Mouse (Mus musculus): Measurements from ENCODE around the gene Ccl5. TPM values are rescaled to one million over a fixed set of nuclear protein-coding genes. Genes with fewer than 3 reads are reported as not detected.

Ccl5 gene
- 3.5 and 4.8 TPM in 2 replicates for polyA plus RNA-seq (2015; fragmentation: Nextera tagmentation; extraction: Ambion mirVana)

GRCm38 (mm10) chr11:83530360-83530759 lies at the start of gene Ccl5:
Gene Ccl5, minus strand, starts transcription at chr11:83530518.
- Histone ChIP-seq H3K27ac (ENCODE audit: low read length) (no peak within 1 kb of the TSS), H3K4me2 (ENCODE audit: low read depth, low read length) (no peak within 1 kb of the TSS), H3K27me3 (replicated peaks; ENCODE audit: control insufficient read depth, insufficient read depth, low read length) (no peaks in the 10 kb centered on the region), H3K4me1 (ENCODE audit: control insufficient read depth, insufficient read depth, low read length) (no peaks in the 10 kb centered on the region; the same call in 1 of the 2 replicates), H3K9me3 (ENCODE audit: control insufficient read depth, low read length) (no peaks in the 10 kb centered on the region), H3K9ac (ENCODE audit: low read depth, low read length) (no peak within 1 kb of the TSS), H3K36me3 (ENCODE audit: control insufficient read depth, insufficient read depth, low read length) (no peaks in the 10 kb centered on the region), H3K4me3 (ENCODE audit: low read length) (no peak within 1 kb of the TSS)
- ATAC-seq = no peak
- WGBS = 87% methylated on average over 5 of the region's 5 CpGs

- Histone ChIP-seq H3K36me3 (ENCODE audit: control insufficient read depth, insufficient read depth, low read length) (no peaks in the 10 kb centered on the region), H3K4me1 (ENCODE audit: control insufficient read depth, insufficient read depth, low read length) (no peaks in the 10 kb centered on the region), H3K9me3 (ENCODE audit: control insufficient read depth, low read length) (no peaks in the 10 kb centered on the region), H3K27me3 (replicated peaks; ENCODE audit: control insufficient read depth, insufficient read depth, low read length) (no peaks in the 10 kb centered on the region), H3K9ac (ENCODE audit: low read depth, low read length) (no peak overlapping the region), H3K27ac (ENCODE audit: low read length) (no peak overlapping the region), H3K4me3 (ENCODE audit: low read length) (no peak overlapping the region), H3K4me2 (ENCODE audit: low read depth, low read length) (no peak overlapping the region)
- 84% methylated on average over 3 of the region's 3 CpGs for WGBS
- no peak for ATAC-seq
Measured at GRCm38 (mm10) chr11:83578999-83579398, 48.7 kb upstream of the Ccl5 start.

- H3K9me3 ChIP-seq (ENCODE audit: control insufficient read depth, low read length) = no peaks in the 10 kb centered on the region
- no peak within 1 kb of the TSS for H3K4me3 ChIP-seq (ENCODE audit: low read length)
- no peak for ATAC-seq
Measured at GRCm38 (mm10) chr11:83578186-83578760, 48.0 kb upstream of the Ccl5 start, which contains the start of gene Ccl9. Gene Ccl9, minus strand, starts transcription at chr11:83578636.

GRCm38 (mm10) chr11:83576927-83577555 lies 46.7 kb upstream of the Ccl5 start:
- Histone ChIP-seq H3K27ac (ENCODE audit: low read length) (no peak overlapping the region), H3K4me1 (ENCODE audit: control insufficient read depth, insufficient read depth, low read length) (no peaks in the 10 kb centered on the region), H3K9me3 (ENCODE audit: control insufficient read depth, low read length) (no peaks in the 10 kb centered on the region), H3K9ac (ENCODE audit: low read depth, low read length) (no peak overlapping the region), H3K4me2 (ENCODE audit: low read depth, low read length) (no peak overlapping the region), H3K36me3 (ENCODE audit: control insufficient read depth, insufficient read depth, low read length) (no peaks in the 10 kb centered on the region), H3K27me3 (replicated peaks; ENCODE audit: control insufficient read depth, insufficient read depth, low read length) (no peaks in the 10 kb centered on the region), H3K4me3 (ENCODE audit: low read length) (no peak overlapping the region)
- 82% methylated on average over 4 of the region's 4 CpGs for WGBS
- ATAC-seq = no peak

More at GRCm38 (mm10) chr11:83578186-83578760, 48.0 kb upstream of the Ccl5 start, which contains the start of gene Ccl9:
- Histone ChIP-seq H3K4me2 (ENCODE audit: low read depth, low read length) (no peak within 1 kb of the TSS), H3K4me1 (ENCODE audit: control insufficient read depth, insufficient read depth, low read length) (no peaks in the 10 kb centered on the region), H3K9ac (ENCODE audit: low read depth, low read length) (no peak within 1 kb of the TSS), H3K27ac (ENCODE audit: low read length) (no peak within 1 kb of the TSS), H3K36me3 (ENCODE audit: control insufficient read depth, insufficient read depth, low read length) (no peaks in the 10 kb centered on the region), H3K27me3 (replicated peaks; ENCODE audit: control insufficient read depth, insufficient read depth, low read length) (no peaks in the 10 kb centered on the region)
- WGBS = 43% methylated on average over 2 of the region's 2 CpGs

GRCm38 (mm10) chr11:83572834-83573233 lies 42.5 kb upstream of the Ccl5 start:
- WGBS = 45% methylated on average over 9 of the region's 9 CpGs
- ATAC-seq = peak; percentile 52; the same call in 1 of the 2 replicates

GRCm38 (mm10) chr11:83572223-83572622 lies 41.9 kb upstream of the Ccl5 start:
- Histone ChIP-seq H3K27ac (ENCODE audit: low read length) (no peak overlapping the region), H3K4me2 (ENCODE audit: low read depth, low read length) (no peak overlapping the region), H3K9me3 (ENCODE audit: control insufficient read depth, low read length) (no peaks in the 10 kb centered on the region), H3K9ac (ENCODE audit: low read depth, low read length) (no peak overlapping the region), H3K36me3 (ENCODE audit: control insufficient read depth, insufficient read depth, low read length) (no peaks in the 10 kb centered on the region), H3K27me3 (replicated peaks; ENCODE audit: control insufficient read depth, insufficient read depth, low read length) (no peaks in the 10 kb centered on the region), H3K4me3 (ENCODE audit: low read length) (no peak overlapping the region), H3K4me1 (ENCODE audit: control insufficient read depth, insufficient read depth, low read length) (no peaks in the 10 kb centered on the region)
- 86% methylated on average over 8 of the region's 8 CpGs for WGBS
- ATAC-seq = no peak

More at GRCm38 (mm10) chr11:83572834-83573233, 42.5 kb upstream of the Ccl5 start:
- Histone ChIP-seq H3K9ac (ENCODE audit: low read depth, low read length) (no peak overlapping the region), H3K9me3 (ENCODE audit: control insufficient read depth, low read length) (no peaks in the 10 kb centered on the region), H3K27ac (ENCODE audit: low read length) (no peak overlapping the region), H3K4me2 (ENCODE audit: low read depth, low read length) (no peak overlapping the region), H3K27me3 (replicated peaks; ENCODE audit: control insufficient read depth, insufficient read depth, low read length) (no peaks in the 10 kb centered on the region), H3K36me3 (ENCODE audit: control insufficient read depth, insufficient read depth, low read length) (no peaks in the 10 kb centered on the region), H3K4me1 (ENCODE audit: control insufficient read depth, insufficient read depth, low read length) (no peaks in the 10 kb centered on the region), H3K4me3 (ENCODE audit: low read length) (no peak overlapping the region)

GRCm38 (mm10) chr11:83570189-83570588 lies 39.9 kb upstream of the Ccl5 start:
- Histone ChIP-seq H3K36me3 (ENCODE audit: control insufficient read depth, insufficient read depth, low read length) (no peaks in the 10 kb centered on the region), H3K9me3 (ENCODE audit: control insufficient read depth, low read length) (no peaks in the 10 kb centered on the region), H3K27me3 (replicated peaks; ENCODE audit: control insufficient read depth, insufficient read depth, low read length) (no peaks in the 10 kb centered on the region), H3K4me3 (ENCODE audit: low read length) (no peak overlapping the region), H3K4me1 (ENCODE audit: control insufficient read depth, insufficient read depth, low read length) (no peaks in the 10 kb centered on the region), H3K4me2 (ENCODE audit: low read depth, low read length) (no peak overlapping the region), H3K9ac (ENCODE audit: low read depth, low read length) (no peak overlapping the region), H3K27ac (ENCODE audit: low read length) (no peak overlapping the region)
- WGBS = 77% methylated on average over 2 of the region's 2 CpGs
- ATAC-seq = no peak

GRCm38 (mm10) chr11:83569249-83569648 lies 38.9 kb upstream of the Ccl5 start:
- ATAC-seq = no peak
- WGBS = 92% methylated on average over 7 of the region's 7 CpGs
- Histone ChIP-seq H3K36me3 (ENCODE audit: control insufficient read depth, insufficient read depth, low read length) (no peaks in the 10 kb centered on the region), H3K4me2 (ENCODE audit: low read depth, low read length) (no peak overlapping the region), H3K4me1 (ENCODE audit: control insufficient read depth, insufficient read depth, low read length) (no peaks in the 10 kb centered on the region), H3K27ac (ENCODE audit: low read length) (no peak overlapping the region), H3K4me3 (ENCODE audit: low read length) (no peak overlapping the region), H3K27me3 (replicated peaks; ENCODE audit: control insufficient read depth, insufficient read depth, low read length) (no peaks in the 10 kb centered on the region), H3K9me3 (ENCODE audit: control insufficient read depth, low read length) (no peaks in the 10 kb centered on the region), H3K9ac (ENCODE audit: low read depth, low read length) (no peak overlapping the region)

- H3K4me1 ChIP-seq (ENCODE audit: control insufficient read depth, insufficient read depth, low read length) = no peaks in the 10 kb centered on the region
- no peak overlapping the region for H3K27ac ChIP-seq (ENCODE audit: low read length)
- H3K4me2 ChIP-seq (ENCODE audit: low read depth, low read length) = no peak overlapping the region
- 88% methylated on average over 3 of the region's 3 CpGs for WGBS
- H3K9me3 ChIP-seq (ENCODE audit: control insufficient read depth, low read length) = no peaks in the 10 kb centered on the region
- ATAC-seq = no peak
- no peaks in the 10 kb centered on the region for H3K36me3 ChIP-seq (ENCODE audit: control insufficient read depth, insufficient read depth, low read length)
- no peak overlapping the region for H3K9ac ChIP-seq (ENCODE audit: low read depth, low read length)
- H3K4me3 ChIP-seq (ENCODE audit: low read length) = no peak overlapping the region
- H3K27me3 ChIP-seq (replicated peaks; ENCODE audit: control insufficient read depth, insufficient read depth, low read length) = no peaks in the 10 kb centered on the region
Measured at GRCm38 (mm10) chr11:83568786-83569185, 38.5 kb upstream of the Ccl5 start.
